ENCODE assay signal across 27 mouse cellular contexts in genomic region chr2:119025239-119025616, GRCm38 (mm10). TPM values are rescaled to one million over a fixed set of nuclear protein-coding genes. Genes with fewer than 3 reads are reported as not detected.
DNase-seq lines count a peak whose midpoint lies in the region; ATAC-seq and TF ChIP-seq lines count a peak whose summit lies in the region.
"Had no signal": no experiment of that assay in that cellular context is flagged by ENCODE, and none has a peak within 500 bp of the region (broad histone marks: within the 10 kb centered on the region; RNA-seq: fewer than 3 reads in every experiment).

No protein-coding gene starts in this region.

- TF ChIP-seq POLR2A in MEL (IDR thresholded peaks at IDR 0.05; ENCODE audit: control insufficient read depth in 1 of 2, insufficient read depth in 1 of 2, low read depth in 1 of 2, low read length in 2 of 2, poor library complexity in 1 of 2) = no peak

- 48% methylated on average over 4 of the region's 4 CpGs for WGBS in liver, embryonic 11.5 days
- 31% methylated on average over 4 of the region's 4 CpGs for WGBS in liver, embryonic 13.5 days (ENCODE audit: insufficient replicate concordance)
- 30% methylated on average over 4 of the region's 4 CpGs for WGBS in liver, embryonic 16.5 days (ENCODE audit: insufficient replicate concordance)

- H3K4me1 ChIP-seq in liver, embryonic 11.5 days (replicated peaks; ENCODE audit: control insufficient read depth, insufficient read depth, low read length) = peaks cover 11% of the 10 kb centered on the region; the same call in 1 of the 2 replicates
- peaks cover 7 to 23% of the 10 kb centered on the region in 2 experiments for H3K4me1 ChIP-seq in MEL (ENCODE audit: control insufficient read depth in 1 of 2, insufficient read depth in 2 of 2, low read length in 2 of 2)
- H3K4me1 ChIP-seq in liver, embryonic 13.5 days (replicated peaks) = peaks cover 60% of the 10 kb centered on the region
- H3K4me1 ChIP-seq in liver, embryonic 16.5 days (ENCODE audit: control insufficient read depth, low read depth, low read length) = peaks cover 44% of the 10 kb centered on the region

- peak overlapping the region; percentile 2 for H3K4me2 ChIP-seq in liver, embryonic 11.5 days
- H3K4me2 ChIP-seq in liver, embryonic 13.5 days = peak overlapping the region; percentile 54
- H3K4me2 ChIP-seq in liver, embryonic 16.5 days (ENCODE audit: low read depth, low read length) = peak overlapping the region; percentile 56
- H3K4me2 ChIP-seq: embryonic facial prominence, embryonic 12.5 days; embryonic facial prominence, embryonic 15.5 days; forebrain, embryonic 13.5 days; heart, embryonic 13.5 days; hindbrain, embryonic 14.5 days had no signal

- H3K4me3 ChIP-seq in liver, embryonic 11.5 days (ENCODE audit: low read depth, low read length) = no peak overlapping the region
- peak overlapping the region in 1 of 2 experiments; percentile 10; a peak in 1 of 4 replicates for H3K4me3 ChIP-seq in MEL (ENCODE audit: control insufficient read depth in 1 of 2, insufficient read depth in 1 of 2, low read depth in 2 of 2, low read length in 2 of 2)
- peak overlapping the region; percentile 4; the same call in 1 of the 2 replicates for H3K4me3 ChIP-seq in liver, embryonic 13.5 days (replicated peaks)
- no peak overlapping the region for H3K4me3 ChIP-seq in liver, embryonic 16.5 days (ENCODE audit: low read depth, low read length)
- H3K4me3 ChIP-seq: embryonic facial prominence, embryonic 12.5 days; embryonic facial prominence, embryonic 15.5 days; forebrain, embryonic 10.5 days; forebrain, embryonic 13.5 days; gastrocnemius, adult 2 months; heart, embryonic 13.5 days had no signal

- DNase-seq in liver, embryonic 11.5 days (ENCODE audit: low spot score) = no peak
- DNase-seq in liver (no peak), MEL (ENCODE audit: low read depth, low spot score) (peak; percentile 52)
- DNase-seq in liver, embryonic 13.5 days = no peak
- no peak for DNase-seq in ovary, postnatal 10 days (ENCODE audit: low spot score)
- no peak for DNase-seq in frontal cortex, postnatal 25 days (ENCODE audit: low spot score in 2 of 2)
- no peak for DNase-seq in Muller cell, postnatal 12 days (ENCODE audit: inconsistent ontology term)
- DNase-seq: adrenal gland, postnatal 10 days; adrenal gland, postnatal 36 days; cerebellum, adult 18-20 months; cerebellum, adult 9-11 months; gastrocnemius, adult 2 months; gastrocnemius, postnatal 14 days; heart, adult 11 months; heart, postnatal 14 days; heart, postnatal 4 days had no signal

- no peaks in the 10 kb centered on the region for H3K9me3 ChIP-seq in liver, embryonic 11.5 days (ENCODE audit: control insufficient read depth, low read length)
- no peaks in the 10 kb centered on the region for H3K9me3 ChIP-seq in MEL (replicated peaks; ENCODE audit: insufficient read depth, low read length)
- no peaks in the 10 kb centered on the region for H3K9me3 ChIP-seq in liver, embryonic 13.5 days (replicated peaks)
- no peaks in the 10 kb centered on the region; the same call in 1 of the 2 replicates for H3K9me3 ChIP-seq in liver, embryonic 16.5 days (replicated peaks; ENCODE audit: control insufficient read depth, low read length)
- H3K9me3 ChIP-seq: embryonic facial prominence, embryonic 12.5 days; forebrain, embryonic 10.5 days; forebrain, embryonic 13.5 days had no signal

- H3K27ac ChIP-seq in liver, embryonic 11.5 days (ENCODE audit: low read depth, low read length) = peak overlapping the region; percentile 75
- H3K27ac ChIP-seq in MEL (ENCODE audit: control insufficient read depth, low read depth, low read length) = peak overlapping the region; percentile 95
- H3K27ac ChIP-seq in liver, embryonic 13.5 days = peak overlapping the region; percentile 95
- peak overlapping the region; percentile 88 for H3K27ac ChIP-seq in liver, embryonic 16.5 days (ENCODE audit: low read length)
- H3K27ac ChIP-seq: embryonic facial prominence, embryonic 12.5 days; embryonic facial prominence, embryonic 15.5 days; forebrain, embryonic 10.5 days; forebrain, embryonic 13.5 days; gastrocnemius, adult 2 months; heart, embryonic 13.5 days; hindbrain, embryonic 14.5 days; hindbrain, postnatal 0 days had no signal

- ATAC-seq in liver, embryonic 11.5 days (replicated peaks; ENCODE audit: low FRiP score) = no peak
- peak; percentile 5; the same call in 1 of the 2 replicates for ATAC-seq in liver, embryonic 13.5 days (ENCODE audit: low read depth)
- no peak for ATAC-seq in liver, embryonic 16.5 days (ENCODE audit: low read depth)
- ATAC-seq: CD4-positive, CD25-positive, alpha-beta regulatory T cell, adult 4 months; forebrain, embryonic 13.5 days; forebrain, embryonic 16.5 days; hindbrain, postnatal 0 days; inflammation-experienced regulatory T-cells, adult 6 months had no signal

- TF ChIP-seq CTCF in MEL (IDR thresholded peaks at IDR 0.05 in 2 of 3, conservative IDR thresholded peaks at IDR 0.05 in 1 of 3; ENCODE audit: control insufficient read depth in 1 of 3, insufficient read depth in 1 of 3, low read depth in 2 of 3, low read length in 3 of 3, poor library complexity in 1 of 3, severe bottlenecking in 1 of 3) = no peak

- H3K36me3 ChIP-seq in liver, embryonic 11.5 days (ENCODE audit: control insufficient read depth, insufficient read depth, low read length) = peaks cover 18% of the 10 kb centered on the region
- peaks cover 0 to 36% of the 10 kb centered on the region in 2 experiments for H3K36me3 ChIP-seq in MEL (ENCODE audit: control insufficient read depth in 1 of 2, insufficient read depth in 2 of 2, low read length in 2 of 2)
- peaks cover 40% of the 10 kb centered on the region for H3K36me3 ChIP-seq in liver, embryonic 13.5 days
- H3K36me3 ChIP-seq in liver, embryonic 16.5 days (ENCODE audit: control insufficient read depth, insufficient read depth) = peaks cover 19% of the 10 kb centered on the region

- TF ChIP-seq EP300 in MEL (IDR thresholded peaks at IDR 0.05; ENCODE audit: low read depth in 1 of 2, low read length in 2 of 2) = no peak

- H3K27me3 ChIP-seq in liver, embryonic 11.5 days (replicated peaks; ENCODE audit: control insufficient read depth, insufficient read depth, low read length) = no peaks in the 10 kb centered on the region
- H3K27me3 ChIP-seq in MEL (ENCODE audit: control insufficient read depth in 1 of 2, insufficient read depth in 2 of 2, low read length in 2 of 2) = no peaks in the 10 kb centered on the region
- no peaks in the 10 kb centered on the region for H3K27me3 ChIP-seq in liver, embryonic 13.5 days
- no peaks in the 10 kb centered on the region for H3K27me3 ChIP-seq in liver, embryonic 16.5 days (ENCODE audit: control insufficient read depth, insufficient read depth, low read depth, low read length)
- H3K27me3 ChIP-seq: embryonic facial prominence, embryonic 12.5 days; embryonic facial prominence, embryonic 15.5 days; forebrain, embryonic 13.5 days; heart, embryonic 13.5 days had no signal

- peaks cover 7% of the 10 kb centered on the region for H3K79me2 ChIP-seq in MEL (ENCODE audit: control insufficient read depth, insufficient read depth, low read length, poor library complexity)

- no peak for TF ChIP-seq RAD21 in MEL (IDR thresholded peaks at IDR 0.05; ENCODE audit: low read depth, low read length)

- H3K9ac ChIP-seq in liver, embryonic 11.5 days (ENCODE audit: low read depth, low read length) = 0 out of 2 replicates have a peak overlapping the region, but pooled peaks have one; percentile 23
- H3K9ac ChIP-seq in MEL (ENCODE audit: control insufficient read depth, low read depth, low read length, poor library complexity, severe bottlenecking) = peak overlapping the region; percentile 39
- peak overlapping the region; percentile 55 for H3K9ac ChIP-seq in liver, embryonic 13.5 days
- no peak overlapping the region for H3K9ac ChIP-seq in liver, embryonic 16.5 days (ENCODE audit: low read depth, low read length)
- H3K9ac ChIP-seq: embryonic facial prominence, embryonic 12.5 days; embryonic facial prominence, embryonic 15.5 days; forebrain, embryonic 13.5 days; heart, embryonic 13.5 days; hindbrain, embryonic 14.5 days had no signal

TF ChIP-seq in MEL, 35 proteins besides CTCF, POLR2A, EP300 and RAD21:
- TF ChIP-seq GATA1 (IDR thresholded peaks at IDR 0.05; ENCODE audit: low read depth, low read length) = no peak
- TF ChIP-seq TBP (IDR thresholded peaks at IDR 0.05; ENCODE audit: low read depth, low read length) = peak; percentile 79

RNA-seq across cellular contexts. Expression of gene Ccdc32, which starts 4.0 kb away (rescaled TPM):
- 24.8 and 26.5 TPM in 2 replicates for polyA plus RNA-seq in liver, embryonic 11.5 days (2014; fragmentation: Nextera tagmentation; extraction: Ambion mirVana)
- total RNA-seq in MEL (2012; rRNA removed) = 14.8 and 18.7 TPM in 2 replicates
- polyA plus RNA-seq in MEL (2012; ENCODE audit: insufficient read depth in 1 of 2, insufficient read length in 2 of 2, low read depth in 1 of 2, low replicate concordance in 2 of 2, missing spikeins in 1 of 2) = 10 to 100 TPM in 1 of 2 experiments, not detected in 1; 15.0 TPM
- polyA plus RNA-seq in liver, embryonic 13.5 days (2015; fragmentation: Nextera tagmentation; extraction: Ambion mirVana) = 16.0 and 19.3 TPM in 2 replicates
- 13.3 and 13.4 TPM in 2 replicates for polyA plus RNA-seq in liver, embryonic 16.5 days (2015; fragmentation: Nextera tagmentation; extraction: Ambion mirVana)

RNA-seq across cellular contexts. Expression of gene Rpusd2, which starts 9.4 kb away (rescaled TPM):
- 7.4 and 7.7 TPM in 2 replicates for polyA plus RNA-seq in liver, embryonic 11.5 days (2014; fragmentation: Nextera tagmentation; extraction: Ambion mirVana)
- total RNA-seq in MEL (2012; rRNA removed) = 15.2 and 18.6 TPM in 2 replicates
- polyA plus RNA-seq in MEL (2012; ENCODE audit: insufficient read depth in 1 of 2, insufficient read length in 2 of 2, low read depth in 1 of 2, low replicate concordance in 2 of 2, missing spikeins in 1 of 2) = 10 to 100 TPM in 1 of 2 experiments, not detected in 1; 15.5 TPM
- polyA plus RNA-seq in liver, embryonic 13.5 days (2015; fragmentation: Nextera tagmentation; extraction: Ambion mirVana) = 4.5 and 4.8 TPM in 2 replicates
- 2.0 and 2.1 TPM in 2 replicates for polyA plus RNA-seq in liver, embryonic 16.5 days (2015; fragmentation: Nextera tagmentation; extraction: Ambion mirVana)

RNA-seq across cellular contexts. Expression of gene Knl1, which starts 21.7 kb away (rescaled TPM):
- 60.7 and 64.8 TPM in 2 replicates for polyA plus RNA-seq in liver, embryonic 11.5 days (2014; fragmentation: Nextera tagmentation; extraction: Ambion mirVana)
- total RNA-seq in MEL (2012; rRNA removed) = 23.2 and 31.7 TPM in 2 replicates
- 100 to 1,000 TPM in 1 of 2 experiments, 10 to 100 TPM in 1; 18.6 to 160 TPM for polyA plus RNA-seq in MEL (2012; ENCODE audit: insufficient read depth in 1 of 2, insufficient read length in 2 of 2, low read depth in 1 of 2, low replicate concordance in 2 of 2, missing spikeins in 1 of 2)
- polyA plus RNA-seq in liver, embryonic 13.5 days (2015; fragmentation: Nextera tagmentation; extraction: Ambion mirVana) = 70.0 and 87.7 TPM in 2 replicates
- 52.2 and 57.6 TPM in 2 replicates for polyA plus RNA-seq in liver, embryonic 16.5 days (2015; fragmentation: Nextera tagmentation; extraction: Ambion mirVana)

Comparison
In these comparisons a context has a peak if more than half of its experiments do, and no peak if none do; other contexts are left out.
1. H3K4me2 ChIP-seq: peak in every context shown above with its lines; median percentile 56 in liver, embryonic 16.5 days; 54 in liver, embryonic 13.5 days; 2 in liver, embryonic 11.5 days.